Mouse (Mus musculus): ENCODE data around the gene Cebpg. TPM values are rescaled to one million over a fixed set of nuclear protein-coding genes. Genes with fewer than 3 reads are reported as not detected.

Cebpg gene
- polyA plus RNA-seq, 1 experiment from 2014 or later, result 31.9 TPM

- Histone ChIP-seq H3K27me3 (ENCODE audit: insufficient read depth, low read length) (no peaks in the 10 kb centered on the region), H3K4me2 (replicated peaks; ENCODE audit: low read depth, low read length) (no peak overlapping the region), H3K9ac (replicated peaks; ENCODE audit: low read length) (no peak overlapping the region), H3K4me3 (ENCODE audit: low read length) (no peak overlapping the region), H3K27ac (ENCODE audit: low read length) (no peak overlapping the region), H3K4me1 (ENCODE audit: insufficient read depth, low read length) (peaks cover 12% of the 10 kb centered on the region), H3K9me3 (ENCODE audit: low read length) (no peaks in the 10 kb centered on the region), H3K36me3 (ENCODE audit: insufficient read depth, low read length) (no peaks in the 10 kb centered on the region)
- no peak for ATAC-seq (ENCODE audit: low FRiP score, low TSS enrichment)
- 37% methylated on average over 5 of the region's 5 CpGs for WGBS
Measured at GRCm38 (mm10) chr7:35076645-35077044, 20.3 kb upstream of the Cebpg start.

- ATAC-seq (ENCODE audit: low FRiP score, low TSS enrichment), result no peak
- Histone ChIP-seq H3K9ac (replicated peaks; ENCODE audit: low read length) (no peak overlapping the region), H3K27ac (ENCODE audit: low read length) (no peak overlapping the region), H3K36me3 (ENCODE audit: insufficient read depth, low read length) (no peaks in the 10 kb centered on the region), H3K4me3 (ENCODE audit: low read length) (no peak overlapping the region), H3K4me1 (ENCODE audit: insufficient read depth, low read length) (no peaks in the 10 kb centered on the region), H3K4me2 (replicated peaks; ENCODE audit: low read depth, low read length) (no peak overlapping the region), H3K27me3 (ENCODE audit: insufficient read depth, low read length) (no peaks in the 10 kb centered on the region), H3K9me3 (ENCODE audit: low read length) (no peaks in the 10 kb centered on the region)
- WGBS, result 84% methylated on average over 8 of the region's 8 CpGs
Measured at GRCm38 (mm10) chr7:35066640-35067212, 10.4 kb upstream of the Cebpg start.

GRCm38 (mm10) chr7:35065958-35066357, 9.6 kb upstream of the Cebpg start:
- Histone ChIP-seq H3K9ac (replicated peaks; ENCODE audit: low read length) (no peak overlapping the region), H3K4me2 (replicated peaks; ENCODE audit: low read depth, low read length) (no peak overlapping the region), H3K36me3 (ENCODE audit: insufficient read depth, low read length) (no peaks in the 10 kb centered on the region), H3K4me3 (ENCODE audit: low read length) (no peak overlapping the region), H3K9me3 (ENCODE audit: low read length) (no peaks in the 10 kb centered on the region), H3K4me1 (ENCODE audit: insufficient read depth, low read length) (no peaks in the 10 kb centered on the region), H3K27me3 (ENCODE audit: insufficient read depth, low read length) (no peaks in the 10 kb centered on the region), H3K27ac (ENCODE audit: low read length) (no peak overlapping the region)
- no peak for ATAC-seq (ENCODE audit: low FRiP score, low TSS enrichment)
- 68% methylated on average over 3 of the region's 3 CpGs for WGBS

- H3K4me3 ChIP-seq (ENCODE audit: low read length), result no peak overlapping the region
- H3K4me1 ChIP-seq (ENCODE audit: insufficient read depth, low read length), result no peaks in the 10 kb centered on the region
- H3K4me2 ChIP-seq (replicated peaks; ENCODE audit: low read depth, low read length), result no peak overlapping the region
- H3K27me3 ChIP-seq (ENCODE audit: insufficient read depth, low read length), result no peaks in the 10 kb centered on the region
- no peaks in the 10 kb centered on the region for H3K9me3 ChIP-seq (ENCODE audit: low read length)
- H3K9ac ChIP-seq (replicated peaks; ENCODE audit: low read length), result no peak overlapping the region
- WGBS, result 73% methylated on average over 14 of the region's 14 CpGs
- no peaks in the 10 kb centered on the region for H3K36me3 ChIP-seq (ENCODE audit: insufficient read depth, low read length)
- 0 out of 2 replicates have a peak overlapping the region, but pooled peaks have one; percentile 18 for H3K27ac ChIP-seq (ENCODE audit: low read length)
- no peak for ATAC-seq (ENCODE audit: low FRiP score, low TSS enrichment)
Measured at GRCm38 (mm10) chr7:35064286-35065258, 8.2 kb upstream of the Cebpg start.

- Histone ChIP-seq H3K4me3 (ENCODE audit: low read length) (no peak overlapping the region), H3K4me1 (ENCODE audit: insufficient read depth, low read length) (peaks cover 17% of the 10 kb centered on the region), H3K27ac (ENCODE audit: low read length) (no peak overlapping the region), H3K27me3 (ENCODE audit: insufficient read depth, low read length) (no peaks in the 10 kb centered on the region), H3K4me2 (replicated peaks; ENCODE audit: low read depth, low read length) (no peak overlapping the region), H3K36me3 (ENCODE audit: insufficient read depth, low read length) (no peaks in the 10 kb centered on the region), H3K9me3 (ENCODE audit: low read length) (no peaks in the 10 kb centered on the region), H3K9ac (replicated peaks; ENCODE audit: low read length) (no peak overlapping the region)
- ATAC-seq (ENCODE audit: low FRiP score, low TSS enrichment), result no peak
- WGBS, result 72% methylated on average over 5 of the region's 5 CpGs
Measured at GRCm38 (mm10) chr7:35059467-35059866, 3.1 kb upstream of the Cebpg start.

DNA sequence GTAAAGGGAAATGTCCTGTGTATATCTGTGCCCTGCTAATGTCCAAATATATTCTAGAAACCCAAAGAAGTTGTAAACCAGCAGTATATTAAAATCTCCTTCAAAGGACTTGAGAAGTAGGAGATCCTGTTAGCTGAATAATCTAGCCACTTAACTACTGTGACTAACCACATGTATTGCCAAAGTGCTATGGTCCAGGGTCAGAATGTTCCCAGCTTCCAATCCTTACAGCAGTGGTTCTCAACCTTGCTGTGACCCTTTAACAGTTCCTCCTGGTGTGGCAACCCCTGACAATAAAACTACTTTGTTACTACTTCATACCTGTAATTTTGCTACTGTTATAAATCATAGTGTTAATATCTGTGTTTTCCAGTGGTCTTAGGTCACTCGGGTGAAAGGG, 2.0 kb upstream of the Cebpg start:
- peaks cover 25% of the 10 kb centered on the region for H3K4me1 ChIP-seq (ENCODE audit: insufficient read depth, low read length)
- H3K9me3 ChIP-seq (ENCODE audit: low read length), result no peaks in the 10 kb centered on the region
- WGBS, result 72% methylated on average over 1 of the region's 1 CpGs
- H3K36me3 ChIP-seq (ENCODE audit: insufficient read depth, low read length), result no peaks in the 10 kb centered on the region
- H3K9ac ChIP-seq (replicated peaks; ENCODE audit: low read length), result no peak overlapping the region
- H3K4me3 ChIP-seq (ENCODE audit: low read length), result no peak overlapping the region
- no peak overlapping the region for H3K4me2 ChIP-seq (replicated peaks; ENCODE audit: low read depth, low read length)
- no peak overlapping the region for H3K27ac ChIP-seq (ENCODE audit: low read length)
- no peaks in the 10 kb centered on the region for H3K27me3 ChIP-seq (ENCODE audit: insufficient read depth, low read length)
- no peak for ATAC-seq (ENCODE audit: low FRiP score, low TSS enrichment)

DNA sequence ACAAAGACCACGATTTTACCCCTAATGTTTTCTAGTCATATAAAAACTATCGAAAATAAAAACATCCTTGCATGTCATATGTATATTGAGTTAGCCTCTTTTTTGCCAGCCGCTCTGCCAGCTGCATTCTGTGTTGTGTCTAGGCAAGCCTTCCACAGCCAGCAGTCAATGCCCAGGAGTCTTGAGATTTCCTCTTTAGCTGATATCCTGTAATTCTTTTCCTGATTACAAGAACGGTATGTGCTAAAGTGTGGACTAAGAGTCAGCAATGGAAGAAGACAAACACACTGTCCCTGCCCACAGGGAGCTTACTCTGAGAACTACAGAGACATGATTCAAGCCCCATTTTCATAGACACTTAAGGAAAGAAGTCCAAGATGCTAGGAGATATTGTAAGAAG, 1.2 kb upstream of the Cebpg start:
- Histone ChIP-seq H3K36me3 (ENCODE audit: insufficient read depth, low read length) (no peaks in the 10 kb centered on the region), H3K27ac (ENCODE audit: low read length) (no peak overlapping the region), H3K9ac (replicated peaks; ENCODE audit: low read length) (no peak overlapping the region), H3K27me3 (ENCODE audit: insufficient read depth, low read length) (no peaks in the 10 kb centered on the region), H3K4me3 (ENCODE audit: low read length) (no peak overlapping the region), H3K9me3 (ENCODE audit: low read length) (no peaks in the 10 kb centered on the region), H3K4me2 (replicated peaks; ENCODE audit: low read depth, low read length) (no peak overlapping the region), H3K4me1 (ENCODE audit: insufficient read depth, low read length) (peaks cover 25% of the 10 kb centered on the region)
- 78% methylated on average over 4 of the region's 4 CpGs for WGBS
- no peak for ATAC-seq (ENCODE audit: low FRiP score, low TSS enrichment)

DNA sequence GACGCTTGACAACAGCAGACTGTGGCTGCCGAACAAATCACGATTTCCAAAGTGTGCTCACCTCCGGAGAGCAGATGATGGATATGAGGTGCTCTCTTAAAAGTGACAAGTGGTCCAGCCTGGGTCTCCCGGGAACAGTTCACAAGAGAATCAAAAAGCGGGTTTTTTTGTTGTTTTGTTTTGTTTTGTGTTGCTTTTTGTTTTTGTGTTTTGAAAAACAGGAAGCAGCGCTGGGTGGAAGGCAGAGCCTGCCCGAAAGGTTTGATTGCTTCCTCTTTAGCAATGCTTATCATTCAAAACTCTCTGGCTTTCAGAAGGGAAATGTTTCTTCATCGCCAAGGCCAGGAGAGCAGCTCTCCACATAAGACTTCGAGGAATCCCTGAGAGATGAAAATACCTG, 626 bp upstream of the Cebpg start:
- Histone ChIP-seq H3K27me3 (ENCODE audit: insufficient read depth, low read length) (no peaks in the 10 kb centered on the region), H3K9ac (replicated peaks; ENCODE audit: low read length) (peak overlapping the region; percentile 75), H3K4me1 (ENCODE audit: insufficient read depth, low read length) (peaks cover 25% of the 10 kb centered on the region), H3K4me3 (ENCODE audit: low read length) (peak overlapping the region; percentile 99), H3K9me3 (ENCODE audit: low read length) (no peaks in the 10 kb centered on the region), H3K36me3 (ENCODE audit: insufficient read depth, low read length) (no peaks in the 10 kb centered on the region), H3K4me2 (replicated peaks; ENCODE audit: low read depth, low read length) (peak overlapping the region; percentile 90), H3K27ac (ENCODE audit: low read length) (peak overlapping the region; percentile 56)
- ATAC-seq (ENCODE audit: low FRiP score, low TSS enrichment), result no peak
- 20% methylated on average over 10 of the region's 10 CpGs for WGBS

DNA sequence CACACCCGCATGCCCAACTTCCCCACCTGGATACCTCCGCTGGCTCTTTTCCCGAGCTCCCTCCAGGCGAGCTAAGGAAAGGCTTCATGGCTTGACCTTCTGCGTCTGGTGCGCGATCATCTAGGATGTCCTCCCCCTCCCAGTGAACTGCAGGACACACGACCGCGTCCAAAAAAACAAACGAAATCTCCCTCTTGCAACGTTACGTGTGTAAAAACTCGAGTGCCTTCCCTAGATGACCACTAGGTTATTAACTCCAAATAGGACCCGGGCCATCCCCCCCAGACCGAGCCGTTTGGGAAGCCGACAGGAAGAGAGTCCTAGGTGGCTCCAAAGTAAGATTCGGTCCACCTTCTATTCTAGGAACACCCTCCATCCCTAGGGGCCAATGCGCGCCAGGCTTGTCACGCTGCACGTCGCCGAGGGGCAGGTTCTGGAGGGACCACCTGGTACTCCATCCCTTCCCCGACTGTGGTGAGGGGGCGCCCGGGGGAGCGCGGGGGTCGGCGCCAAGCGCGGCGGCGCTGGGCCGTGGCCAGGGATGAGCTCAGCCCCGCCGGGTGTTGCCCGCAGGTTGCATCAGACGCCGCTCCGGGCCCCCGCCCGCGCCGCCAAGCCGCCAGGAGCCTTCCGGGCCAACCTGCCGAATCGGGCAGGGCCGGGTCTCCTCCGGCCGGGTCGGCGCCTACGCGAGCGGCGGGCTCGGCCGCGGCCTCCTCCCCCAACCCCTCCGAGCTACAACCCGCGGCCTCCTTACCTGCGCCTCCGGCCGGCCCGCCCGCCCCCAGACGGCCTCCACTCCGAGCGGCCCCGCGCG, 546 bp downstream of the Cebpg start:
- under 1% methylated on average over 73 of the region's 77 CpGs for WGBS
- no peaks in the 10 kb centered on the region for H3K36me3 ChIP-seq (ENCODE audit: insufficient read depth, low read length)
- H3K4me3 ChIP-seq (ENCODE audit: low read length), result peak overlapping the region; percentile 99
- ATAC-seq (ENCODE audit: low FRiP score, low TSS enrichment), result peak; percentile 91
- H3K4me1 ChIP-seq (ENCODE audit: insufficient read depth, low read length), result peaks cover 25% of the 10 kb centered on the region
- peak overlapping the region; percentile 86 for H3K27ac ChIP-seq (ENCODE audit: low read length)
- no peaks in the 10 kb centered on the region for H3K9me3 ChIP-seq (ENCODE audit: low read length)
- peak overlapping the region; percentile 90 for H3K4me2 ChIP-seq (replicated peaks; ENCODE audit: low read depth, low read length)
- peak overlapping the region; percentile 93 for H3K9ac ChIP-seq (replicated peaks; ENCODE audit: low read length)
- H3K27me3 ChIP-seq (ENCODE audit: insufficient read depth, low read length), result no peaks in the 10 kb centered on the region

Data from kidney, embryonic 16.5 days (tissue).